Mouse (Mus musculus) testis, adult 2 months (tissue): ENCODE results near the gene Whamm. TPM values are rescaled to one million over a fixed set of nuclear protein-coding genes. Genes with fewer than 3 reads are reported as not detected.

Experiments
- H3K27ac ChIP-seq: fragments of 200-500 bp; 2 replicates; pipeline ENCODE4 v1.5.1; 2012; ENCODE audit warnings: low read depth, low read length; ENCODE audit not compliant: control insufficient read depth, insufficient read depth
- H3K27me3 ChIP-seq: fragments of 200-500 bp; 2 replicates; pipeline ENCODE4 v1.6.1; 2012; ENCODE audit warnings: mild to moderate bottlenecking, low read length, moderate library complexity; ENCODE audit not compliant: control insufficient read depth, insufficient read depth
- H3K36me3 ChIP-seq: fragments of 200-500 bp; 2 replicates; pipeline ENCODE4 v1.6.1; 2012; ENCODE audit warnings: mild to moderate bottlenecking, low read length; ENCODE audit not compliant: control insufficient read depth, insufficient read depth
- H3K4me1 ChIP-seq: fragments of 200-500 bp; 2 replicates; pipeline ENCODE4 v1.6.1; 2012; ENCODE audit warnings: low read length; ENCODE audit not compliant: control insufficient read depth, insufficient read depth
- H3K4me3 ChIP-seq: fragments of 200-500 bp; 2 replicates; pipeline ENCODE4 v1.5.1; 2012; ENCODE audit warnings: low read depth, mild to moderate bottlenecking, low read length, moderate library complexity, mixed read lengths; ENCODE audit not compliant: control insufficient read depth
- CTCF ChIP-seq: fragments of 200-500 bp; IDR thresholded peaks from 2 replicates; pipeline ENCODE4 v1.5.1; 2012; ENCODE audit warnings: low read depth, mild to moderate bottlenecking, inconsistent platforms, low read length, moderate library complexity; ENCODE audit not compliant: control insufficient read depth, insufficient read depth, insufficient replicate concordance
- POLR2A ChIP-seq: fragments of 200-500 bp; IDR thresholded peaks from 2 replicates; pipeline ENCODE4 v1.6.1; 2012; ENCODE audit warnings: low read depth, mild to moderate bottlenecking, inconsistent platforms, low read length, moderate library complexity; ENCODE audit not compliant: control insufficient read depth
- polyA plus RNA-seq: library from polyadenylated mRNA; depleted of rRNA; stranded (reverse); fragments of >200 nt; gene quantifications from 2 replicates; pipeline ENCODE4 v1.2.3, GENCODE M21; 2012

Gene Whamm
- polyA plus RNA-seq, 1 experiment: 22.9 TPM

GRCm38 (mm10) chr7:81579312-81579711 is 8.2 kb downstream of the Whamm start:
- no peak for TF ChIP-seq POLR2A
- no peak for TF ChIP-seq CTCF
- peaks cover 2% of the 10 kb centered on the region; the same call in 1 of the 2 replicates for H3K4me1 ChIP-seq
- no peaks in the 10 kb centered on the region for H3K27me3 ChIP-seq
- peaks cover 5% of the 10 kb centered on the region for H3K36me3 ChIP-seq
- no peak overlapping the region for H3K27ac ChIP-seq
- H3K4me3 ChIP-seq: no peak overlapping the region

GRCm38 (mm10) chr7:81583512-81583911 is 12.4 kb downstream of the Whamm start:
- no peaks in the 10 kb centered on the region for H3K4me1 ChIP-seq
- H3K27me3 ChIP-seq: no peaks in the 10 kb centered on the region
- no peak overlapping the region for H3K4me3 ChIP-seq
- H3K27ac ChIP-seq: no peak overlapping the region
- no peaks in the 10 kb centered on the region; the same call in 1 of the 2 replicates for H3K36me3 ChIP-seq
- TF ChIP-seq CTCF (no peak), POLR2A (no peak)

- TF ChIP-seq POLR2A (no peak), CTCF (no peak)
- H3K36me3 ChIP-seq: no peaks in the 10 kb centered on the region; the same call in 1 of the 2 replicates
- H3K4me1 ChIP-seq: no peaks in the 10 kb centered on the region
- H3K27me3 ChIP-seq: no peaks in the 10 kb centered on the region
- no peak overlapping the region for H3K4me3 ChIP-seq
- no peak overlapping the region for H3K27ac ChIP-seq
Observed at GRCm38 (mm10) chr7:81585326-81585725, 14.3 kb downstream of the Whamm start.

GRCm38 (mm10) chr7:81587238-81587637 is 16.2 kb downstream of the Whamm start:
- TF ChIP-seq POLR2A (no peak), CTCF (no peak)
- H3K4me1 ChIP-seq: no peaks in the 10 kb centered on the region
- H3K27me3 ChIP-seq: no peaks in the 10 kb centered on the region
- no peak overlapping the region for H3K4me3 ChIP-seq
- no peak overlapping the region for H3K27ac ChIP-seq
- H3K36me3 ChIP-seq: no peaks in the 10 kb centered on the region; the same call in 1 of the 2 replicates

- TF ChIP-seq POLR2A: no peak
- TF ChIP-seq CTCF: no peak
- H3K36me3 ChIP-seq: peaks cover 7% of the 10 kb centered on the region
- no peak overlapping the region for H3K27ac ChIP-seq
- no peaks in the 10 kb centered on the region for H3K27me3 ChIP-seq
- H3K4me3 ChIP-seq: no peak overlapping the region
- H3K4me1 ChIP-seq: no peaks in the 10 kb centered on the region
Observed at GRCm38 (mm10) chr7:81592686-81593085, 21.6 kb downstream of the Whamm start.

- Histone ChIP-seq H3K4me3 (no peak overlapping the region), H3K4me1 (no peaks in the 10 kb centered on the region), H3K36me3 (peaks cover 7% of the 10 kb centered on the region), H3K27me3 (no peaks in the 10 kb centered on the region), H3K27ac (no peak overlapping the region)
- TF ChIP-seq POLR2A (no peak), CTCF (no peak)
Observed at GRCm38 (mm10) chr7:81593387-81593786, 22.3 kb downstream of the Whamm start.

- Histone ChIP-seq H3K27me3 (no peaks in the 10 kb centered on the region), H3K4me3 (no peak overlapping the region), H3K4me1 (no peaks in the 10 kb centered on the region), H3K36me3 (peaks cover 7% of the 10 kb centered on the region), H3K27ac (no peak overlapping the region)
- TF ChIP-seq POLR2A (no peak), CTCF (no peak)
Observed at GRCm38 (mm10) chr7:81595056-81595455, 24.0 kb downstream of the Whamm start.

GRCm38 (mm10) chr7:81596086-81596485 is 25.0 kb downstream of the Whamm start:
- H3K36me3 ChIP-seq: peaks cover 7% of the 10 kb centered on the region
- no peak overlapping the region for H3K4me3 ChIP-seq

More at GRCm38 (mm10) chr7:81596086-81596485, 25.0 kb downstream of the Whamm start:
- Histone ChIP-seq H3K4me1 (no peaks in the 10 kb centered on the region), H3K27me3 (no peaks in the 10 kb centered on the region), H3K27ac (no peak overlapping the region)
- TF ChIP-seq CTCF (no peak), POLR2A (no peak)
